Mouse (Mus musculus) MEL (cell line): ENCODE data around the gene Ahcyl2.

Experiments used
- CHD2 ChIP-seq: IDR thresholded peaks from 2 replicates; pipeline ENCODE4 v1.6.1; 2011; ENCODE audit warnings: low read length, improper control_type of control experiment
- KAT2A ChIP-seq: conservative IDR thresholded peaks from 2 replicates; pipeline ENCODE4 v1.6.1; 2012; ENCODE audit warnings: low read depth, low read length, improper control_type of control experiment, inconsistent platforms
- POLR2A ChIP-seq, 2 experiments: IDR thresholded peaks; 2 replicates each; pipeline ENCODE4 v1.6.1; 2011 to 2012; ENCODE audit warnings: low read length in 2 of 2, mild to moderate bottlenecking in 2 of 2, control low read depth in 1 of 2, improper control_type of control experiment in 1 of 2, low read depth in 1 of 2, moderate library complexity in 1 of 2; ENCODE audit not compliant: control insufficient read depth in 1 of 2, insufficient read depth in 1 of 2, poor library complexity in 1 of 2
- SMC3 ChIP-seq: IDR thresholded peaks from 2 replicates; pipeline ENCODE4 v1.6.1; 2011; ENCODE audit warnings: low read depth, low read length, improper control_type of control experiment
- UBTF ChIP-seq: IDR thresholded peaks from 2 replicates; pipeline ENCODE4 v1.6.1; 2012; ENCODE audit warnings: low read depth, mild to moderate bottlenecking, inconsistent platforms, low read length, improper control_type of control experiment, moderate library complexity, borderline replicate concordance; ENCODE audit not compliant: insufficient read depth

DNA sequence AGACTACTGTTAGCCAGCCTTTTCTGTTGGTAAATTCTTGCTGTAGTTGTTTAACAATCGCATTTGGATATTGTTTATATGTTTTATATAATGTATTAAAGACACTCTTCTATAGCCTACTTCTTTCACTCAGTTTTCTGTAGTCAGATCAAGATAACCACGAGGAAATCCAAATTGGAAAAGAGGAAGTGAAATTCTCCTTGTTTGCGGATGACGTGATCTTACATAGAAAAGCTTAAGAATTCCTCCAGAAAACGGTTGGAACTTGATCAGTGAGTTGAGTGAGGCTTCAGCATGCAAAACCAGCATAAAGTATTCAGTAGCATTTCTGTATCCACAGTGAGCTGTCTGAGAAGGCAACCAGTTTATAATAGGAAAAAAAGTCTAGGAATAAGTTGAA lies 17.9 kb downstream of the Ahcyl2 start:
- TF ChIP-seq CHD2 = no peak
- TF ChIP-seq SMC3 = no peak
- no peak for TF ChIP-seq KAT2A
- no peak for TF ChIP-seq UBTF
- no peak for TF ChIP-seq POLR2A (IDR thresholded peaks at IDR 0.05; ENCODE audit: control insufficient read depth in 1 of 2, insufficient read depth in 1 of 2, low read depth in 1 of 2, low read length in 2 of 2, poor library complexity in 1 of 2)
